Mouse (Mus musculus) thymus, postnatal 10 days (tissue): ENCODE results near the gene Pacrg.

Experiments
- DNase-seq, 2 experiments: peaks; one replicate each; pipeline ENCODE4 v3.0.0; 2021; ENCODE audit warnings: low spot score in 2 of 2

Gene Pacrg

GRCm38 (mm10) chr17:10451306-10452077 lies 388.6 kb downstream of the Pacrg start:
- DNase-seq: no peak

GRCm38 (mm10) chr17:10449800-10450299 lies 390.3 kb downstream of the Pacrg start:
- no peak for DNase-seq

- DNase-seq: no peak
These were observed 391.7 kb downstream of the Pacrg start for GRCm38 (mm10) chr17:10448417-10448816.

- DNase-seq: no peak
These were observed 398.5 kb downstream of the Pacrg start for GRCm38 (mm10) chr17:10441501-10442111.

GRCm38 (mm10) chr17:10440961-10441360 lies 399.1 kb downstream of the Pacrg start:
- DNase-seq: no peak

GRCm38 (mm10) chr17:10439815-10440214 lies 400.3 kb downstream of the Pacrg start:
- no peak for DNase-seq

GRCm38 (mm10) chr17:10434867-10435266 lies 405.2 kb downstream of the Pacrg start:
- no peak for DNase-seq

GRCm38 (mm10) chr17:10432525-10433180 lies 407.5 kb downstream of the Pacrg start:
- no peak for DNase-seq

- DNase-seq: no peak
These were observed 408.1 kb downstream of the Pacrg start for GRCm38 (mm10) chr17:10431849-10432524.

GRCm38 (mm10) chr17:10430831-10431230 lies 409.3 kb downstream of the Pacrg start:
- DNase-seq: no peak

- no peak for DNase-seq
These were observed 410.7 kb downstream of the Pacrg start for GRCm38 (mm10) chr17:10429406-10429805.

GRCm38 (mm10) chr17:10425311-10425710 lies 414.8 kb downstream of the Pacrg start:
- DNase-seq: no peak

- no peak for DNase-seq
These were observed 422.4 kb downstream of the Pacrg start for GRCm38 (mm10) chr17:10417558-10418253.

GRCm38 (mm10) chr17:10416995-10417394 lies 423.1 kb downstream of the Pacrg start:
- no peak for DNase-seq

- DNase-seq: no peak
These were observed 424.0 kb downstream of the Pacrg start for GRCm38 (mm10) chr17:10416101-10416500.

GRCm38 (mm10) chr17:10414383-10414782 lies 425.7 kb downstream of the Pacrg start:
- no peak for DNase-seq

GRCm38 (mm10) chr17:10413870-10414269 lies 426.2 kb downstream of the Pacrg start:
- no peak for DNase-seq

- no peak for DNase-seq
These were observed 429.3 kb downstream of the Pacrg start for GRCm38 (mm10) chr17:10410597-10411476.

- DNase-seq: no peak
These were observed 431.4 kb downstream of the Pacrg start for GRCm38 (mm10) chr17:10408681-10409081.

- no peak for DNase-seq
These were observed 432.9 kb downstream of the Pacrg start for GRCm38 (mm10) chr17:10407031-10407722.
